Mouse (Mus musculus) testis, adult 2 months (tissue): Measurements from ENCODE around the gene Git2. TPM values are rescaled to one million over a fixed set of nuclear protein-coding genes. Genes with fewer than 3 reads are reported as not detected.
A peak's percentile ranks its signal among the peaks of the same experiment; 100 is the strongest.

Experiments used
- H3K27ac ChIP-seq: fragments of 200-500 bp; 2 replicates; pipeline ENCODE4 v1.5.1; 2012; ENCODE audit warnings: low read depth, low read length; ENCODE audit not compliant: control insufficient read depth, insufficient read depth
- H3K27me3 ChIP-seq: fragments of 200-500 bp; 2 replicates; pipeline ENCODE4 v1.6.1; 2012; ENCODE audit warnings: mild to moderate bottlenecking, low read length, moderate library complexity; ENCODE audit not compliant: control insufficient read depth, insufficient read depth
- H3K36me3 ChIP-seq: fragments of 200-500 bp; 2 replicates; pipeline ENCODE4 v1.6.1; 2012; ENCODE audit warnings: mild to moderate bottlenecking, low read length; ENCODE audit not compliant: control insufficient read depth, insufficient read depth
- H3K4me1 ChIP-seq: fragments of 200-500 bp; 2 replicates; pipeline ENCODE4 v1.6.1; 2012; ENCODE audit warnings: low read length; ENCODE audit not compliant: control insufficient read depth, insufficient read depth
- H3K4me3 ChIP-seq: fragments of 200-500 bp; 2 replicates; pipeline ENCODE4 v1.5.1; 2012; ENCODE audit warnings: low read depth, mild to moderate bottlenecking, low read length, moderate library complexity, mixed read lengths; ENCODE audit not compliant: control insufficient read depth
- CTCF ChIP-seq: fragments of 200-500 bp; IDR thresholded peaks from 2 replicates; pipeline ENCODE4 v1.5.1; 2012; ENCODE audit warnings: low read depth, mild to moderate bottlenecking, inconsistent platforms, low read length, moderate library complexity; ENCODE audit not compliant: control insufficient read depth, insufficient read depth, insufficient replicate concordance
- POLR2A ChIP-seq: fragments of 200-500 bp; IDR thresholded peaks from 2 replicates; pipeline ENCODE4 v1.6.1; 2012; ENCODE audit warnings: low read depth, mild to moderate bottlenecking, inconsistent platforms, low read length, moderate library complexity; ENCODE audit not compliant: control insufficient read depth
- polyA plus RNA-seq: library from polyadenylated mRNA; depleted of rRNA; stranded (reverse); fragments of >200 nt; gene quantifications from 2 replicates; pipeline ENCODE4 v1.2.3, GENCODE M21; 2012

The Git2 gene
- polyA plus RNA-seq, 1 experiment = 16.1 TPM

DNA sequence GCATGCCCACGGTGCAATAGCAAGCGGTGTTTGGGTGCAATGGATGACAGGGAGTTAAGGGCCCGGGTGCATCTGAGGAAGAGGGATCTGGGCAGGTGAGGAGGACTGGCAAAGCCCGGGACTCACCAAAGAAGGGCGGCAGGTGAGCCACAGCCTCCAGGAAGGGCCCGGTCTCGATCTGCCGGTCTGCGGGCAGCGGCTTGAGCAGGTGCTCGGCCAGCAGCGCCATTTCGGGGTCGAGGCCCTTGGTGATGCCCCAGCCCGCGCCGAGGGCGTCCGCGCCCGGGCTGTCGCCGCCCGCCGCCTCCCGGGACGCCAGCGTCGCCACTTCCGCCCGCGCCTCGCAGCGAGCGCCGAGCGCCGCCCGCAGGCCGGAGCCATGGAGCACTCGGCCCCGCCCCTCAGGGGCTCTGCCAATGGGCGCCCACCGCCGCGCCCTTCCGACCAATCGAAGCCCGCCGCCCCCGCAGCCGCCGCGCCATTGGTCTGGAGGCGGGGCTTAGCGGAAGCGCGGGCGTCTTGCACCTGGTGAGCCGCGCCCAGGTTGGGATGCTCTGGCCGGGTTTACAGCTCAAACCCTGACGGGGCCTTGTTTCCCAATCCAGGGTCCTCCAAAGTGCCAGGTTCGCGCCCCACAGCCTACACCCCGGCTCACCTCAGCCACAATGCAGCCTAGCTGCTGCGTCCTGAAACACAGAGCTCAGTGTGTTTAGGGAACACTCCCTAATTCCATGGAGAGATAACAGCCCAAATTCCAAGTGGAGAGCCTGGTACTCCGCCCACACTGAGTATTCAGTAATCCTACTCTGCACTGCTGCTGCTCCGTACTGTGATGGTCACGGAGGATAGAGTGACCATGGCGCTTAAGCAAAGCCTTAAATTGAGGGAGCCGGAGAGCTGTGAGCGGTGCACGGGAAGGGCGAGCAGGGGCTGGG lies 84.4 kb downstream of the Git2 start, which contains the start of gene Gltp:
Gltp (minus strand) TSS at position 352 of the 935 bp plus-strand sequence.
- H3K27me3 ChIP-seq = no peaks in the 10 kb centered on the region
- TF ChIP-seq CTCF (no peak), POLR2A (peak; percentile 59; the same call in 1 of the 2 replicates)
- no peaks in the 10 kb centered on the region for H3K36me3 ChIP-seq
- 0 out of 2 replicates have a peak within 1 kb of the TSS, but pooled peaks have one; percentile 32 for H3K27ac ChIP-seq
- peak within 1 kb of the TSS; percentile 94 for H3K4me3 ChIP-seq
- H3K4me1 ChIP-seq = peaks cover 13% of the 10 kb centered on the region

- TF ChIP-seq CTCF = no peak
- H3K4me3 ChIP-seq = no peak overlapping the region
- H3K36me3 ChIP-seq = no peaks in the 10 kb centered on the region
- H3K27me3 ChIP-seq = no peaks in the 10 kb centered on the region
- H3K27ac ChIP-seq = no peak overlapping the region
- peaks cover 13% of the 10 kb centered on the region for H3K4me1 ChIP-seq
Measured at GRCm38 (mm10) chr5:114689700-114690366, 85.5 kb downstream of the Git2 start.

DNA sequence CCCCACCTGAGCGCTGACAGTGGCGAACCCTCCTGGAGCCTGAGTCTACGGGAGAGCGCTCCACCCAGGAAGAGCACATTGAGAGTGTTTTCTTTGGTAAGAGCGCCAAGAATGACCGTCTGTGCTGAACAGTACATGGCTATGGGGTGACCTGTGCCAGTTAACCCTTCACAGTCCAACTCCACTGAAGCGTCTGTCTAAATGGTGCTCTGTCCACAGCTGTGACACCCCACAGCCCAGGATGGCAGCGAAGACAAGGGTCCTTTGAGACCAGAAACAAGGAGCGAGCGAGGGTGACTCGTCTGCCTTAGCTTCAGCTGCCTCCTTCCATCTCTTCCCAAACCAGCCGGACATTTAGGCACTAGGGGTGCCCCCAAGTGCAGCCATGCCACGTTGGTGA lies 86.6 kb downstream of the Git2 start:
- peaks cover 13% of the 10 kb centered on the region for H3K4me1 ChIP-seq
- H3K27ac ChIP-seq = no peak overlapping the region
- H3K4me3 ChIP-seq = no peak overlapping the region
- no peaks in the 10 kb centered on the region for H3K27me3 ChIP-seq
- no peaks in the 10 kb centered on the region for H3K36me3 ChIP-seq
- TF ChIP-seq CTCF = no peak
- TF ChIP-seq POLR2A = no peak

GRCm38 (mm10) chr5:114687901-114688300 lies 87.4 kb downstream of the Git2 start:
- TF ChIP-seq CTCF (no peak), POLR2A (no peak)
- Histone ChIP-seq H3K4me3 (no peak overlapping the region), H3K36me3 (no peaks in the 10 kb centered on the region), H3K27me3 (no peaks in the 10 kb centered on the region), H3K4me1 (peaks cover 15% of the 10 kb centered on the region), H3K27ac (no peak overlapping the region)

GRCm38 (mm10) chr5:114686726-114687210 lies 88.5 kb downstream of the Git2 start:
- no peak for TF ChIP-seq CTCF
- TF ChIP-seq POLR2A = no peak
- Histone ChIP-seq H3K4me3 (no peak overlapping the region), H3K36me3 (no peaks in the 10 kb centered on the region), H3K4me1 (peaks cover 19% of the 10 kb centered on the region), H3K27me3 (no peaks in the 10 kb centered on the region), H3K27ac (no peak overlapping the region)

DNA sequence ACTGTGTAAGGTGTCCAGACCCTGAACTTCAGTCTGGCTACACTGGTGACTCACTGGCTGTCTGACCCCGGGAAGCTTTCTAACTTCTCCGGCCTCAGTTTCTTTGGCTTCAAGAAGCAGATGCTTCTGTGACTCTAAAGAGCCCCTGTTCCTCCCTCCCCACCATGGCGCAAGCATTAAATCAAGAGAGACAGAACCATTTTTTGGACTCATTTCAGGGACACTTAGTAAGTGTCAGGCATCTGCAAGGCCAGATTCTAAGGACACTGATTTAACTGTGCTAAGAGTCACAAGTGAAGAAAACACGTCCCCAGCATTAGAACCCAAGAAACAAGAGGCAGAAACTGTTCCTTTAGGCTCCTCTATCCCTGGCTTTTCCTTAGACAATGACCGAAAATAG lies 89.3 kb downstream of the Git2 start:
- Histone ChIP-seq H3K4me1 (peaks cover 16% of the 10 kb centered on the region), H3K36me3 (no peaks in the 10 kb centered on the region), H3K4me3 (no peak overlapping the region), H3K27me3 (no peaks in the 10 kb centered on the region), H3K27ac (no peak overlapping the region)
- TF ChIP-seq POLR2A (no peak), CTCF (no peak)

GRCm38 (mm10) chr5:114681717-114682116 lies 93.6 kb downstream of the Git2 start:
- H3K4me3 ChIP-seq = no peak overlapping the region
- TF ChIP-seq POLR2A (no peak), CTCF (no peak)
- H3K4me1 ChIP-seq = peaks cover 6% of the 10 kb centered on the region
- H3K36me3 ChIP-seq = no peaks in the 10 kb centered on the region
- no peaks in the 10 kb centered on the region for H3K27me3 ChIP-seq
- H3K27ac ChIP-seq = no peak overlapping the region
